In genomic region chr3:81983120-81983895, GRCm38 (mm10) we compare ENCODE assay signal across 18 mouse cellular contexts. TPM values are rescaled to one million over a fixed set of nuclear protein-coding genes. Genes with fewer than 3 reads are reported as not detected.
A peak's percentile ranks its signal among the peaks of the same experiment; 100 is the strongest.
DNase-seq lines count a peak whose midpoint lies in the region; ATAC-seq and TF ChIP-seq lines count a peak whose summit lies in the region.
"Had no signal": no experiment of that assay in that cellular context is flagged by ENCODE, and none has a peak within 500 bp of the region (broad histone marks: within the 10 kb centered on the region; RNA-seq: fewer than 3 reads in every experiment).

No protein-coding gene starts in this region.

- H3K27me3 ChIP-seq in intestine, postnatal 0 days (replicated peaks; ENCODE audit: control insufficient read depth, insufficient read depth, low read length), result no peaks in the 10 kb centered on the region
- no peaks in the 10 kb centered on the region for H3K27me3 ChIP-seq in midbrain, embryonic 11.5 days (ENCODE audit: control insufficient read depth, insufficient read depth, low read length)
- H3K27me3 ChIP-seq: heart, embryonic 12.5 days; limb, embryonic 15.5 days; lung, embryonic 15.5 days; neural tube, embryonic 15.5 days had no signal

- H3K9me3 ChIP-seq in intestine, postnatal 0 days (ENCODE audit: control insufficient read depth), result no peaks in the 10 kb centered on the region
- H3K9me3 ChIP-seq in midbrain, embryonic 11.5 days (ENCODE audit: control insufficient read depth, low read length), result no peaks in the 10 kb centered on the region
- H3K9me3 ChIP-seq: heart, embryonic 12.5 days; limb, embryonic 15.5 days; lung, embryonic 15.5 days; neural tube, embryonic 15.5 days had no signal

- no peak overlapping the region for H3K4me2 ChIP-seq in intestine, postnatal 0 days (replicated peaks; ENCODE audit: low read depth)
- no peak overlapping the region for H3K4me2 ChIP-seq in midbrain, embryonic 11.5 days
- H3K4me2 ChIP-seq: heart, embryonic 12.5 days; limb, embryonic 15.5 days; lung, embryonic 15.5 days; neural tube, embryonic 15.5 days had no signal

- no peak for TF ChIP-seq CTCF in intestine, postnatal 0 days (IDR thresholded peaks at IDR 0.05; ENCODE audit: low read depth)

- no peak overlapping the region for H3K4me3 ChIP-seq in intestine, postnatal 0 days (ENCODE audit: low read depth, low read length)
- no peak overlapping the region for H3K4me3 ChIP-seq in midbrain, embryonic 11.5 days (ENCODE audit: low read depth, low read length)
- H3K4me3 ChIP-seq: heart, embryonic 12.5 days; limb, embryonic 15.5 days; lung, embryonic 15.5 days; neural tube, embryonic 15.5 days had no signal

- ATAC-seq in intestine, postnatal 0 days, result peak; percentile 84
- no peak for ATAC-seq in midbrain, embryonic 11.5 days (ENCODE audit: low FRiP score)

- H3K36me3 ChIP-seq in intestine, postnatal 0 days (ENCODE audit: control insufficient read depth, insufficient read depth), result no peaks in the 10 kb centered on the region
- no peaks in the 10 kb centered on the region for H3K36me3 ChIP-seq in midbrain, embryonic 11.5 days (ENCODE audit: control insufficient read depth, insufficient read depth, low read length)
- H3K36me3 ChIP-seq: heart, embryonic 12.5 days; limb, embryonic 15.5 days; lung, embryonic 15.5 days; neural tube, embryonic 15.5 days had no signal

- H3K27ac ChIP-seq in intestine, postnatal 0 days (ENCODE audit: low read depth, low read length), result no peak overlapping the region
- H3K27ac ChIP-seq in midbrain, embryonic 11.5 days (ENCODE audit: low read depth, low read length), result no peak overlapping the region
- H3K27ac ChIP-seq: limb, embryonic 15.5 days; lung, embryonic 15.5 days; neural tube, embryonic 15.5 days had no signal

- DNase-seq in urinary bladder, postnatal 36 days (ENCODE audit: low spot score in 2 of 2), result peak; percentile 8 to 46
- no peak for DNase-seq in urinary bladder, postnatal 4 days (ENCODE audit: low spot score in 2 of 2)
- DNase-seq in adrenal gland, adult 8-10 months, result peak; percentile 36
- DNase-seq in frontal cortex, postnatal 36 days (ENCODE audit: low spot score in 2 of 2), result no peak
- no peak for DNase-seq in midbrain, embryonic 11.5 days (ENCODE audit: low spot score, missing footprints)
- DNase-seq in thymus, postnatal 25 days, result no peak
- DNase-seq: cerebellum, postnatal 25 days; gastrocnemius, postnatal 36 days; heart, postnatal 36 days; spleen, adult 18-20 months; thymus, postnatal 4 days had no signal

- 66% methylated on average over 8 of the region's 8 CpGs for WGBS in intestine, postnatal 0 days
- WGBS in midbrain, embryonic 11.5 days, result 87% methylated on average over 8 of the region's 8 CpGs

- no peaks in the 10 kb centered on the region for H3K4me1 ChIP-seq in intestine, postnatal 0 days (replicated peaks; ENCODE audit: control insufficient read depth, insufficient read depth, low read length)
- no peaks in the 10 kb centered on the region for H3K4me1 ChIP-seq in midbrain, embryonic 11.5 days (ENCODE audit: control insufficient read depth, insufficient read depth, low read length)
- H3K4me1 ChIP-seq: limb, embryonic 15.5 days; neural tube, embryonic 15.5 days had no signal

- no peak overlapping the region for H3K9ac ChIP-seq in intestine, postnatal 0 days (ENCODE audit: low read depth, low read length)
- no peak overlapping the region for H3K9ac ChIP-seq in midbrain, embryonic 11.5 days (ENCODE audit: low read length)
- H3K9ac ChIP-seq: heart, embryonic 12.5 days; limb, embryonic 15.5 days; lung, embryonic 15.5 days; neural tube, embryonic 15.5 days had no signal

RNA-seq across cellular contexts. Expression of gene Asic5, which starts 1.2 kb away (rescaled TPM):
- not detected for total RNA-seq in adrenal gland, adult 8-10 months (2022)
- polyA plus RNA-seq in intestine, postnatal 0 days (2015; fragmentation: Nextera tagmentation; extraction: Ambion mirVana), result 1.3 and 1.6 TPM in 2 replicates
- not detected in 2 replicates for polyA plus RNA-seq in midbrain, embryonic 11.5 days (2014; fragmentation: Nextera tagmentation; extraction: Ambion mirVana)
- total RNA-seq: gastrocnemius, postnatal 36 days; heart, postnatal 36 days; layer of hippocampus, adult 18-20 months had no signal
- polyA plus RNA-seq: embryonic facial prominence, embryonic 11.5 days; heart, embryonic 12.5 days; limb, embryonic 15.5 days; lung, embryonic 15.5 days; neural tube, embryonic 15.5 days had no signal

RNA-seq across cellular contexts. Expression of gene Tdo2, which starts 7.3 kb away (rescaled TPM):
- 1 to 10 TPM in 2 of 4 experiments, under 1 TPM in 1, not detected in 1; 0.40 to 3.5 (median 1.7) TPM for total RNA-seq in adrenal gland, adult 8-10 months (2022)
- 0.68 and 1.0 TPM in 2 replicates for polyA plus RNA-seq in intestine, postnatal 0 days (2015; fragmentation: Nextera tagmentation; extraction: Ambion mirVana)
- polyA plus RNA-seq in midbrain, embryonic 11.5 days (2014; fragmentation: Nextera tagmentation; extraction: Ambion mirVana), result not detected in 2 replicates
- total RNA-seq: gastrocnemius, postnatal 36 days; heart, postnatal 36 days had no signal

RNA-seq across cellular contexts. Expression of gene Ctso, which starts 50.9 kb away (rescaled TPM):
- total RNA-seq in adrenal gland, adult 8-10 months (2022), result 10 to 100 TPM; 45.7 to 73.5 (median 59.5) TPM
- 51.9 and 60.9 TPM in 2 replicates for polyA plus RNA-seq in intestine, postnatal 0 days (2015; fragmentation: Nextera tagmentation; extraction: Ambion mirVana)
- 5.5 and 6.0 TPM in 2 replicates for polyA plus RNA-seq in midbrain, embryonic 11.5 days (2014; fragmentation: Nextera tagmentation; extraction: Ambion mirVana)

Comparison
In these comparisons a context has a peak if more than half of its experiments do, and no peak if none do; other contexts are left out.
1. DNase-seq: peak in urinary bladder, postnatal 36 days (2 of 2) and adrenal gland, adult 8-10 months (single experiment); none in urinary bladder, postnatal 4 days (0 of 2), frontal cortex, postnatal 36 days (0 of 2), midbrain, embryonic 11.5 days (single experiment) and thymus, postnatal 25 days (single experiment).